Mouse (Mus musculus) urinary bladder, postnatal 14 days (tissue): ENCODE data around the gene Tas2r116.

Source experiments
- DNase-seq: peaks from one replicate; pipeline ENCODE4 v3.0.0; 2021; ENCODE audit warnings: low spot score

Tas2r116 gene

DNA sequence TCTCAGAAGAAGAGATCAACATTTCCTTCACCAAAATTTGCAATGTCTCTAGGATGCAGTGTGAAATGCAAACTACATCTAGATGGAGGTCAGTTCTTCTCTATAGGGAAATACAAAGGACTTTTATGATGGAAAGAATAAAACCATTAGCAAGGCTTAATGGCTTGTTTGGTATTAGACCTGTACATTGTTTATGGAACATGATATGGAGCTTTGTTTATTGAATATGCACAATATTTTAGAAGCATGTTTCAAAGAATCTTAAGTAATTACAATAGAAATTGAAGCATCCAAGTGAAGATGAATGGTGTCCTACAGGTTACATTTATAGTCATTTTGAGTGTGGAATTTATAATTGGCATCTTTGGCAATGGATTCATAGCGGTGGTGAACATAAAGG is at the start of gene Tas2r116:
Gene Tas2r116, plus strand, starts transcription at position 301 of the 400 bp plus-strand sequence.
- DNase-seq, result no peak

DNA sequence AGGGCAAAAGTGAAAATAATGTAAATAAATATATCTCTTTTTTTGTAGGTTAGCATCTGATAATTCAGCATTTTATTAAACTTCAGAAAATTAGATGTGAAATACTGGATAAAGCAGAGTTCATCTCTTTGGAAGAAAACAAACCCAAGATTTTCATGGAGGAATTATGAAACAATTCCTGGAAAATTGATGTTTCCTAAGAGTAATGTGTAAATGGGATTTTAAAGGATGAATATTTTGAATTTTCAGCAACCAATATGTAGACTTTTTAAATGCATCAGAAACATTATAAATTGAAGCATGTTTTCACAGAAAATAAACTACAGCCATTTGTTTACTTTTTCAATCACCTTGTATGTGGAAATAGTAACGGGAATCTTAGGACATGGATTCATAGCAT is 8.4 kb upstream of the Tas2r116 start, which contains the start of gene Tas2r123:
Gene Tas2r123, plus strand, starts transcription at position 301 of the 400 bp plus-strand sequence.
- no peak for DNase-seq

DNA sequence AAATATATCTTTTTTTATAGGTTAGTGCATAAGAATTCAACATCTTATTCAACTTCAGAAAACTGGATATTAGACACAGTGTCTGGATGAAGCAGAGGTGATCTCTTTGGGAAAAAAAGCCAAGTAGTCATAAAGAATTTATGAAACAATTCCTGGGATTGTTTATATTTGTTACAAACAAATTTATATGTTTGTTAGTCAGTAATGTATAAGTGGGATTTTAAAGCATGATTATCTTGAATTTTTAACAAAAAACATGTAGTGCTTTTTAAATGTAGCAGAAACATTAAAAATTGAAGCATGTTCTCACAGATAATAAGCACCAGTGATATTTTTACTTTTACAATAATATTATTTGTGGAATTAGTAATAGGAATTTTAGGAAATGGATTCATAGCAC is 12.5 kb downstream of the Tas2r116 start, which contains the start of gene Tas2r110:
Gene Tas2r110, plus strand, starts transcription at position 301 of the 400 bp plus-strand sequence.
- no peak for DNase-seq

DNA sequence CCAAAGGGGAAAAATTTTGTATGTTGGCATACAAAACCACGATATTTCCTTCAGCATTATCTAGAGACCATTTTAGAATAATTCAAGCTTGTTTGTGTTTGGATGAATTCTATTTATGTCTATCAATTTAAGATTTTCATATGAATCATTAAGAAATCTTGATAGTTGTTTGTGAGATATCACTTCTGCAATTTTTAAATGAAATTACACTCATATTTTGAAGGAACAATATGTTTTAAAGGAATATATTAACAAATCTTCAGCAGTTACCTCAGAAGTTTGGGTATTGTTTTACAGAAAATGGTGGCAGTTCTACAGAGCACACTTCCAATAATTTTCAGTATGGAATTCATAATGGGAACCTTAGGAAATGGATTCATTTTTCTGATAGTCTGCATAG is 37.5 kb downstream of the Tas2r116 start, which contains the start of gene Tas2r113:
Gene Tas2r113, plus strand, starts transcription at position 301 of the 400 bp plus-strand sequence.
- no peak for DNase-seq
